Mouse (Mus musculus): ENCODE results near the gene Iqgap2. TPM values are rescaled to one million over a fixed set of nuclear protein-coding genes. Genes with fewer than 3 reads are reported as not detected.

The Iqgap2 gene
- polyA plus RNA-seq, 1 experiment: 5.7 TPM

DNA sequence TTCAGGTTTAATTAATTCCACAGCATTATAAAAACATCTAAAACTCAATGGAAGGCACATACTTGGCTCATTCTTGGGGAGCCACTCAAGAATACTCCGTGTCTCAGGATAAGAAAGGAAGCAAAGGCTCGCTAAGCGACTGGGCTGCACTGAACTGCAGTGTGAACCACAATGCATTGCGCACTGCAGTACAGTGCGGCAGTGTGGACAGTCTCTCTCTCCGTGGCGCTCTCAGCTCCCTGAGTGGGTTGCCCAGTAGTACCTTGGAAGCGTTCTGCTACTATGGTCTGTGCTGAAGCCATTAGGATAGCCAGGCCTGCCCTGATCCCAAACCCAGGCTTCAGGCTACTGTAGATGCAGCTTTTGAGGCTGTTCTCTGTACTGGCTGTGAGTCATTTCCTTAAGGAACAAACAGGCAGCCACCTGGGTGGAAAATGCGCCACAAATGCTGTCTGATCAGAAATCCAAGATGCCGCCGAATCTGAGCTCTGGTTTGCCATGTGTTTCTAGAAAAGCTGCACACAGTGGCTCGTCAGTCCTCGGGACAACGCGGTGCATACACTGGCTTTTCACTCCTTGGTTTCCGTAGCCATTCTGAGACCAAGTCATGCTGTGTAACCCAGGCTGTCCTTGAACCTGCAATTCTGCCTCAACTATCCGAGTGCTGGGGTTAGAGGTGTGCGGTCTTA lies 293.3 kb downstream of the Iqgap2 start:
- no peak for DNase-seq (ENCODE audit: extremely low spot score in 1 of 2, low spot score in 1 of 2)

DNA sequence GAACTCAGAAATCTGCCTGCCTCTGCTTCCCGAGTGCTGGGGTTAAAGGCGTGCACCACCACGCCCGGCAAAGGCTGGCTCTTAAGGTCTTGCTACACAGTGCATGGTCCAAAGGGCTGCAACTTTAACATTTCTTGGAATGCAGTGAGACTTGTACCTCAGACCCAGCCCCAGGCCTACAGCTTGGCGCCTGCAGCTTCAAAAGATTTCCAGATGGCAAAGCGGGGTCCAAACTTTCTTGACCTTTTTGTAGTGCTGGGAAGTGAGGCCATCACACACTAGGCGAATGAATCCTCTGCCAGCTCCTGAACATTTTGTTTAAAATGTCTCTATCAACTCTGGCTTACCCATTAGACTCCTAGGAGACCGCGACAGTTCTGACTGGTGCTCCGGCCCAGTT lies 294.1 kb downstream of the Iqgap2 start:
- no peak for DNase-seq (ENCODE audit: extremely low spot score in 1 of 2, low spot score in 1 of 2)

DNA sequence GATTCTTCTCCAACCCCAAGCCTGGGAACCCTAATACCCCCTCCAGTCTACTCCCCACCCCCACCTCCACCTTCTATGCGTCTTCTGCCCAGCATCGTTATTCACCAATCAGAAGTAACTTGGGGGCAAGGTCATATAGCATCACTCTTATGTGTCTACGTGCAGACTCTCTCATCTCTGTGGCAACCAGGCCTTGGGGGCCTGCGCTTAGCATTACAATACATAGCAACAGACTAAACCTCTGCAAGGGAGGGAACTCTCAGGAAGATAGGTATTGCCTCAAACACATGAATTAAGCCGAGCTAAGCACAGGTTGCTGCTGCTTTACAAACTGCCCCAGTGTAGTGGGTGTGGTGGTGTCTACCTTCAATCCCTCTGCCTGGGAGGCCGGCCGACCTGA lies 295.0 kb downstream of the Iqgap2 start:
- no peak for DNase-seq (ENCODE audit: extremely low spot score in 1 of 2, low spot score in 1 of 2)

DNA sequence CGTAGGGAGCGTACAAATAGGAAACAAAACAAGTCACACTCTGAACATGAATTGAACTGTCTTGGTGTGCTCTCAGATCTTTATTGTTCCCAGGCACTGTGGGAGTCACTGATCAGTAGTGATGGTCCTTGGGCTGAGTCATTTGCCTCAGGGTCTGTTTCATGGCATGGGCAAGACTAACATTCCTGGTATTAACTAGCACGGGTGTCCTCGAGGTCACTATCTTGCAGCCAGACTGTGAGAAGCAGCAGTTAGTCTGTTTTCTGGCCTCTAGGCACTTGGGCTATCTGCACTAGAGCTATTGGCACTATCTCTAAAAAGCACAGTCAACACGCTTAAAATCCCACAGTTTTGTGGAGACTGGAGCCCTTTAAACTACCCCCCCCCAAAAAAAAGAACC lies 295.8 kb downstream of the Iqgap2 start:
- no peak for DNase-seq (ENCODE audit: extremely low spot score in 1 of 2, low spot score in 1 of 2)

DNA sequence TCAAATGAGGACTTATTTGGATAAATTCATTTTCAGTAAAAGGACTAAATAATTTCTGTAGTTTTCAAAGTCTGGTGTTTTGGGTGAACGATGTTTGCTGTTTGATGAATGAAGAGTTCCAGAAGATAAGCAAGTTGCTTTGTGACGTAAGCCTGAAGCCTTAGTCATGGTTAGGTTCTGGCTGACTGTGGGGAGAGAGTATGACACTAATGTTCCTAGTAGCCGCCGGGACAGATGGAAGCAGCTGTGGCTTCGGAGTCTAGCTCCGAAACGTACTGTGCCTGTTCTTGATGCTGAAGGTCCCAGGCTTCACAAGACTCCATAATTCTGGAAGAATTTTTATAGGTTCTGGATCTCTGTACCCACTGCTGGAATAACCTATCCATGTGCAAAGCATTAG lies 296.3 kb downstream of the Iqgap2 start:
- no peak for DNase-seq (ENCODE audit: extremely low spot score in 1 of 2, low spot score in 1 of 2)

DNA sequence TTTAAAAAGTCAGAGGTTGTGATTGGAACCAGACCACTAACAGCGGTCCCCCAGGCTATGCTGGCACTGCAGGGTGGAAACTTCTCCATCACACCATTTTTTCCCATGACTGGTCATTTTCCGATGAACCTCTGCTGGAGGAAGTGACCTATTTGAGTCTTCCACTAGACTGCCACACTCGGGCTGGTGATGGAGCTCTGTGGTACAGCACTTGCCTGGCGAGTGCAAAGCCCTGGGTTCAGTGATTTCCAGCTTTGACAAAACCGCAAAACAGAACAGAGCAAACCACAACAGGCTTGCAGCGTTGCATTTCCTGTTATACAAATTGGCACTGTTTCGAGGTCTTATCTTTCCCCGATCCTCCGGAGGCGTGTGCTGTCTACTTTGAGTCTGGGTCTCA lies 298.9 kb downstream of the Iqgap2 start:
- no peak for DNase-seq (ENCODE audit: extremely low spot score in 1 of 2, low spot score in 1 of 2)

DNA sequence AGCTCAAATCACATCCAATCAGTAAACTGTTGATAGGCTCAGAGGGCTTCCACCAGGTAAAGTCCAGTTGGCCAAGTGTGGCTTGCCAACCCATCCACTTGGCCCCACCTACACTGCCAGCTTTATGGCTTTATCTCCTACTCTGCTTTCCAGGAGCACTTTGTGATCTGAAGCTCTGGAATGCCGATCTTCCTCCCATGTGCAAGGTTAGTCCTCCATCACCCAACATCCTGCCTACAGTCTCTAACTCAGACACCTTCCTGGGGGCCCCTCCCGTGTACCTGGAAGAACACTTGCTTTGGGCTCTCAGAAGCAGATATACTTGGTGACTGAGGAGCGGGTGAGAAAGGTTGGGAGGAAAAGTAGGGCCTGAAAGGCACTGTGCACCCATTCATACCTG lies 300.1 kb downstream of the Iqgap2 start:
- no peak for DNase-seq (ENCODE audit: extremely low spot score in 1 of 2, low spot score in 1 of 2)

DNA sequence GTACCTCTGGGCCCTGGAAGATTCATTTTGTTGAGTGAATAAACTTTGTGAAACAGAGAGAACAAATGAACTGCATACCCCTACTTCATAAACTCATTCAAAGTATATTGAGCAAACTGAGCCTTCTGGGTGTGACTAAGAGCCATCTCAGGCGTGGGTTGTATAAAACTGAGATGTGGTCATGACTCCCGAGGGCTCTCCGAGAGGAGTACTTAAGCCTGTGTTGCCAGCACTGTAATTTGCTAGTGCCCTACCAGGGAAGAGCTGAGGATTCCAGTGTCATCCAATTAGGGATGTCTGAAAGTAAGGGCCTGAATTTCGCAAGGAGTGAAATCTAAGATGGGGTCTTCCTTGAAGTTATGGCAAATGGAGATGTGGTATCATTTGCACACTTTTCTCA lies 304.1 kb downstream of the Iqgap2 start:
- DNase-seq (ENCODE audit: extremely low spot score in 1 of 2, low spot score in 1 of 2): no peak

DNA sequence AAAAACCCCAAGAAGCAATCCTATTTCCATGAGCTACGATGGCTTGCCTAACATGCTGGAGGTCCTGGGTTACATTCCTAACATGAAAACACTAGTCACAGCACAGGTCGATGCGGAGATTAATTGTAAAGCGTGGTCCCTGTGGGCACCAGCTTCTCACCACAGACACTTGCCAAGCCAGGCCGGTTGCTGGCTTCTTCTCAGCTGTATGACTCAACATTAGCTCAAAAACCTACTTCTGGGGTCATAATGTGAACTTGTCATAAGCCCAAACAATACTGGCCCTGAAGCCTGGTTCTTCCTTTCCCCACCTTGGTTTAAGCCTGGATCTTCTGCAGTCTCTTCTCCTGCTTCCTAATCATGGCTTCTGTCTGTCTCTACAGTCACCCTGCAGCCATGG lies 306.8 kb downstream of the Iqgap2 start:
- DNase-seq (ENCODE audit: extremely low spot score in 1 of 2, low spot score in 1 of 2): no peak

DNA sequence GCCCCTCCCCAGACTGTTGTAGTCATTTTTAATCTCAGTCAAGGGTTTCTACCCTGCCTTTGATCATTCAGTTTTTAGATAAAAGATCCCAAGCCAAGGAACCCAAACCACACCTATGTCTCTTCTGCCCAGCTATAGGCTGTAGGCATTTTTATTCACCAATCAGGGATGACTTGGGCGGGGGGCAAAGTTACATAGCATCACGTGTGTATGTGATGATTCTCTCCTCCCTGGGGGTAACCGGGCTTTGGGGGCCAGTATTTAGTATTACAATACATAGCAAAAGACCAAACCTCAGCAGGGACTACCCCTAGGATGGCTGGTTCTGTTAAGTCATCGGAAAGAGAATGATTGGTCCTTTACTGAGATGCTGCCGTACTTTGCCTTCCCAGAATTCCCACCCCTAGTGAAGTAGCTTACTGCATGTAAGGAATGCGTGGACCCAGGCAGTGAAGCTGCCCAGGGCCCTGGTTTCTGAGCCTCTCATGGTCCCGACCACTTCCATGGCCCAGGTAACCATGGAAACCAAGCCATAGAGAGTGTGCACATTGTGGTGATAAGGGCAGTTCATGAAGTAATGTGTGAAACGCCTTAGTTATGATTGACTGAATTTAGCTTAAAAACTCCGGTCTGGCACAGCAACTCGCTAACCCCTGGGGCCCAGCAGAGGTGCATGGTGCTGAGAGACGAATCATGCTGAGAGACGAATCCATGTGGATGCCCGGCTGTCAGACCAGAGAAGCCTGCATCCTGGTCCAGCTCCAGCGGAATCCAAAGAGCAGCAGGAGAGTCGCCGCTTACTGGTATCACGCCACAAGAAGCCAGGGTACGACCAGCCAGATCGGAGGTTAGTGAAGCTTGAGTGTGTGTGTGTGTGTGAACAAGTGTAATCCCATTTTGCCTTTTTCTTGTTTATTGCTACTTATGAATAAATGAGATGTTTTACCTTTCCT lies 308.2 kb downstream of the Iqgap2 start:
- peak in 1 of 2 experiments; percentile 16 for DNase-seq (ENCODE audit: extremely low spot score in 1 of 2, low spot score in 1 of 2)

DNA sequence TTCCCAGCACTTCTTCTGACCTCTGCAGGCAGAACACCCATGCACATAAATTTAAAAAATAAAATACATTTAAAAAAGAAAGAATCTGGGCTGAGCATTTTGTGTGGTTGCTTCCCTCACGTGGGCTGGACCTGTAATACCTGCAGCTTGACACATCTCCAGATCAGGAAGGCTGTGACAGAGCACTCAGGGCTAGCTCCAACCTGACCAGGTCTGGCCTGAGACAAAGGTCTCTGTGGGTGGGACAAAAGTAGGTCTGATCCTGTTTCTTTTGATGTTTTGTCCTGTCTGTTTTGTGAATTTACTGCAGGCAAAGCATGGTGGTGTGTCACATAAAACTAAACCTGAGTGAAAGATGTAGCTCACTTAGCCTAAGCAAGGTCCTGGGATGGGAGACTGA lies 309.9 kb downstream of the Iqgap2 start:
- DNase-seq (ENCODE audit: extremely low spot score in 1 of 2, low spot score in 1 of 2): no peak

DNA sequence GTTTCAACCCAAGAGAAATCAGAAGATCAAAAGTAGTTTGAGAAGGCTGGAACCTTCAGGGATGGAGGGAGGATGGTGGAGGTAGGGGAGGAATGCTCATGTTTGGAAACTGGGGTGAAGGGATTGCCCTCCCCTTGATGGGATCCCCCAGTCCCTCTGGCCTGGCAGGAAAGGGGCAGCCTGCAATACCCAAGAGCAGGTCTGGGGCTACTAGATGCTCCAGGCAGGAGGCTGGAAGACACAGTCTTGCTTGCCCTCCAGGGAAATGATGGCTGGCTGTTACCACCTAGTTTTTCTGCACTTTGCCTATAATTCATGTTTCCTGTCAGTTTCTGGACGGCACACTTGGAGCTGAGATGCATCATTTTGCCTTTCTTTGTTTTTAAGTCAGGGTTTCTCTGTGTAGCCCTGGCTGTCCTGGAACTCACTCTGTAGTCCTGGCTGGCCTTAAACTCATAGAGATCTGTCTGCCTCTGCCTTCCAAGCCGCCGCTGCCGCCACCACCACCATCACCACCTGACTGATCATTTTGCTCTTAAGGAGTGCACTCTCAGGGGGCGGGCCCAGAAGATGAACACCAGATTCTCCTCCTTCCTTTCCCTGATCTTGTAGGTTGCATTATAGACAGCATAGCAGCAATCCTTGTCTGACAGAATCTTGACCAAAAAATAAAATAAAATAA lies 313.6 kb downstream of the Iqgap2 start:
- DNase-seq (ENCODE audit: extremely low spot score in 1 of 2, low spot score in 1 of 2): no peak

Other genes starting within 250 kb of the Iqgap2 start
- 0.99 and 1.3 TPM in 2 replicates for gene F2rl2, start 195.1 kb downstream of the Iqgap2 start, polyA plus RNA-seq (2012; rRNA removed)
- 1.3 and 2.3 TPM in 2 replicates for gene Gm20075, start 189.5 kb upstream of the Iqgap2 start, polyA plus RNA-seq (2012; rRNA removed)
- gene Gm17190, start 190.1 kb upstream of the Iqgap2 start, polyA plus RNA-seq (2012; rRNA removed): 0.08 TPM in 1 of 2 replicates, not detected in the other
- 13.9 and 14.8 TPM in 2 replicates for gene Sv2c, start 240.7 kb upstream of the Iqgap2 start, polyA plus RNA-seq (2012; rRNA removed)